Mouse (Mus musculus) liver, embryonic 14.5 days (tissue): ENCODE data around the gene Cnot8.

ENCODE experiments used
- CTCF ChIP-seq: IDR thresholded peaks from 2 replicates; pipeline ENCODE4 v1.5.1; 2016; ENCODE audit warnings: antibody characterized with exemption, low read depth, control low read depth
- EP300 ChIP-seq: IDR thresholded peaks from 2 replicates; pipeline ENCODE4 v1.6.1; 2016; ENCODE audit warnings: antibody characterized with exemption, low read depth

GRCm38 (mm10) chr11:58096160-58096559 lies 7.8 kb upstream of the Cnot8 start:
- TF ChIP-seq EP300 (no peak), CTCF (no peak)
